Mouse (Mus musculus): Measurements from ENCODE around the gene Rhox7a.

GRCm38 (mm10) chrX:37809396-37809795 lies 22.1 kb upstream of the Rhox7a start:
- TF ChIP-seq POLR2A (IDR thresholded peaks at IDR 0.05; ENCODE audit: borderline replicate concordance, extremely low read depth, insufficient read depth, insufficient read length, poor library complexity, severe bottlenecking) (no peak), CTCF (IDR thresholded peaks at IDR 0.05; ENCODE audit: borderline replicate concordance, extremely low read depth, insufficient read depth, insufficient read length) (no peak)
